Mouse (Mus musculus) neural tube, embryonic 14.5 days (tissue): ENCODE results near the gene Cabp1. TPM values are rescaled to one million over a fixed set of nuclear protein-coding genes. Genes with fewer than 3 reads are reported as not detected.

ENCODE experiments used
- ATAC-seq: fragments of 200-750 bp; cut with Nextera tagmentation; 2 replicates; pipeline ENCODE4 v1.8.0; 2017; ENCODE audit warnings: low read depth, mild to moderate bottlenecking, moderate TSS enrichment, moderate library complexity
- H3K27ac ChIP-seq: fragments of 300-500 bp; sonication (generic); 2 replicates; pipeline ENCODE4 v1.5.1; 2014; ENCODE audit warnings: low read depth, mild to moderate bottlenecking, control low read depth, low read length, moderate library complexity, mixed read lengths
- H3K27me3 ChIP-seq: fragments of 300-500 bp; sonication (generic); 2 replicates; pipeline ENCODE4 v1.6.1; 2014; ENCODE audit warnings: low read length; ENCODE audit not compliant: control insufficient read depth, insufficient read depth
- H3K36me3 ChIP-seq: fragments of 300-500 bp; sonication (generic); 2 replicates; pipeline ENCODE4 v1.6.1; 2014; ENCODE audit warnings: low read length, mixed read lengths; ENCODE audit not compliant: control insufficient read depth, insufficient read depth
- H3K4me1 ChIP-seq: fragments of 300-500 bp; sonication (generic); 2 replicates; pipeline ENCODE4 v1.6.1; 2014; ENCODE audit warnings: low read length; ENCODE audit not compliant: control insufficient read depth, insufficient read depth
- H3K4me2 ChIP-seq: fragments of 300-500 bp; sonication (generic); 2 replicates; pipeline ENCODE4 v1.6.1; 2014; ENCODE audit warnings: mild to moderate bottlenecking, low read depth, low read length, control low read depth
- H3K4me3 ChIP-seq: fragments of 300-500 bp; sonication (generic); 2 replicates; pipeline ENCODE4 v1.5.1; 2014; ENCODE audit warnings: low read depth, low read length, control low read depth, mixed read lengths
- H3K9ac ChIP-seq: fragments of 300-500 bp; sonication (generic); replicated peaks from 2 replicates; pipeline ENCODE4 v1.6.1; 2014; ENCODE audit warnings: low read depth, mild to moderate bottlenecking, control low read depth, low read length, mixed read lengths
- H3K9me3 ChIP-seq: fragments of 300-500 bp; sonication (generic); 2 replicates; pipeline ENCODE4 v1.6.1; 2016; ENCODE audit warnings: low read length; ENCODE audit not compliant: control insufficient read depth
- WGBS: fragments of 180-500 bp; shearing (Covaris S2); extraction: QIAGEN DNeasy Blood & Tissue Kit; methylation state at CpG from one replicate; pipeline ENCODE4 v1.1.7; 2014; 5-methylcytosine and 5-hydroxymethylcytosine counted together
- polyA plus RNA-seq: library from polyadenylated mRNA; unstranded; fragments of >200 nt; fragmentation: Nextera tagmentation; extraction: Ambion mirVana; gene quantifications from 2 replicates; pipeline ENCODE4 v1.2.1, GENCODE M21; 2014

Gene Cabp1
- polyA plus RNA-seq, 1 experiment from 2014 or later = 28.1 TPM

- Histone ChIP-seq H3K27ac (0 out of 2 replicates have a peak overlapping the region, but pooled peaks have one; percentile 23), H3K9me3 (no peaks in the 10 kb centered on the region), H3K9ac (peak overlapping the region; percentile 29; the same call in 1 of the 2 replicates), H3K27me3 (no peaks in the 10 kb centered on the region), H3K4me2 (peak overlapping the region; percentile 35), H3K4me3 (0 out of 2 replicates have a peak overlapping the region, but pooled peaks have one; percentile 6), H3K4me1 (peaks cover 14% of the 10 kb centered on the region), H3K36me3 (no peaks in the 10 kb centered on the region)
- WGBS = 26% methylated on average over 15 of the region's 15 CpGs
- no peak for ATAC-seq
Observed at GRCm38 (mm10) chr5:115184726-115185125, 9.5 kb downstream of the Cabp1 start.

DNA sequence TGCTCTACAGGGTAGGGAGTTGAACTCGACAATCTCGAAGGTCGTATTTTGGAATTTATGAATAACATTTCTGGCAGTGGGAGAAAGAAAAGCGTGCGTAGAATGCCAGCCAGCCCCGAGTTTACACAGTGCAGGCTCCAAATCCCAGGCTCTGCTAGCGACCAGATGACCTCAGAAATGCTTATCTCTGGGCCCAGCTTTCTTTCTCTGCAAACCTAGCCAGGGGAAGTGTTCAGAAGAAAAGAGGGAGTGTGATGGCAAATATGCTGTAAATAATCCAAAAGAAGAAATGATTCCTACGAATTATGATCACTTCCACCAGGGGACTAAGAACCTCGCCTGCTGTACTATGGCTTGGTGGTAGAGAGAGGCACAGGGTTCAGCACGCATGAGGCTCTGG lies 10.7 kb downstream of the Cabp1 start:
- no peak overlapping the region for H3K4me3 ChIP-seq
- H3K9me3 ChIP-seq = no peaks in the 10 kb centered on the region
- H3K9ac ChIP-seq = no peak overlapping the region
- H3K27ac ChIP-seq = no peak overlapping the region
- H3K4me2 ChIP-seq = no peak overlapping the region
- H3K36me3 ChIP-seq = no peaks in the 10 kb centered on the region
- no peaks in the 10 kb centered on the region for H3K27me3 ChIP-seq
- WGBS = 86% methylated on average over 10 of the region's 10 CpGs
- peaks cover 14% of the 10 kb centered on the region for H3K4me1 ChIP-seq
- ATAC-seq = no peak

GRCm38 (mm10) chr5:115182925-115183324 lies 11.3 kb downstream of the Cabp1 start:
- no peak overlapping the region for H3K4me2 ChIP-seq
- ATAC-seq = no peak
- H3K9me3 ChIP-seq = no peaks in the 10 kb centered on the region
- peaks cover 14% of the 10 kb centered on the region for H3K4me1 ChIP-seq
- H3K9ac ChIP-seq = no peak overlapping the region
- WGBS = 62% methylated on average over 8 of the region's 8 CpGs
- H3K36me3 ChIP-seq = no peaks in the 10 kb centered on the region
- H3K4me3 ChIP-seq = no peak overlapping the region
- no peaks in the 10 kb centered on the region for H3K27me3 ChIP-seq
- H3K27ac ChIP-seq = no peak overlapping the region

DNA sequence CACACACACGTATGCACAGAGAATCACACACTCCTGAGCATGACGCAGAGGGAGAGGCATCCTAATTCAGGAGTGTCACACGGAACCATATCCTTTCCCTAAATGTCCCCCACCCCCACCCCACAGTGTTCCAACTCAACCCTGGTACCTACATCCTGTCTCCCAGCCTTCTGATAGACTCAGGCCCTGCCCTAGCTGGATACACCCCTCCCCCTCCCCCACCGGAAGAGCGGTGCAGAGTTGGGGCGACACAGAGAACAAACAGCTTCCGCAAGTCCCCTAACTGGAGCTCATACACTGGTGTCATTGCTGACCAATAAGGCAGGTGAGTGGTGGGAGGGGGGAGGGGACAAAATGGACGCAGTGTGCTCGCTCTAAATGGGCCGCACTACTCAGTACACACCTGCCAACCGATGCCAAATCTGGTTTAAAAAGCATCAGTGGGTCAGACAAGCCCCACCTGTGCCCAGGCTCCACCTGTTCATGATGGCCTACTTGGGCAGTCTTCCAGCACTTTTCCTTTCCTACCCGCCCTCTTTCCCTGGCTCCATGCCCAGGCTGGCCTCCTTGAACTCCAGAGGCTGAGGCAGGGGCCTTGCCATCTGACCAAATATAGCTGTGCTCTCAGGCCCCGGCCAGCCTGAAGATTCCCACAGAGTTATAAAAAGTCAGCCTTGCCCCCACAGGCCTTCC lies 12.8 kb downstream of the Cabp1 start:
- ATAC-seq = no peak
- no peak overlapping the region for H3K4me3 ChIP-seq
- H3K4me2 ChIP-seq = no peak overlapping the region
- H3K4me1 ChIP-seq = peaks cover 8% of the 10 kb centered on the region
- no peaks in the 10 kb centered on the region for H3K9me3 ChIP-seq
- H3K27ac ChIP-seq = no peak overlapping the region
- H3K36me3 ChIP-seq = no peaks in the 10 kb centered on the region
- WGBS = 68% methylated on average over 13 of the region's 13 CpGs
- no peaks in the 10 kb centered on the region for H3K27me3 ChIP-seq
- no peak overlapping the region for H3K9ac ChIP-seq

- 92% methylated on average over 11 of the region's 11 CpGs for WGBS
- H3K4me1 ChIP-seq = peaks cover 5% of the 10 kb centered on the region; the same call in 1 of the 2 replicates
Observed at GRCm38 (mm10) chr5:115179596-115179995, 14.6 kb downstream of the Cabp1 start.

GRCm38 (mm10) chr5:115177866-115178265 lies 16.3 kb downstream of the Cabp1 start:
- H3K9ac ChIP-seq = no peak overlapping the region
- 84% methylated on average over 6 of the region's 6 CpGs for WGBS
- H3K36me3 ChIP-seq = peaks cover 4% of the 10 kb centered on the region; the same call in 1 of the 2 replicates
- H3K4me1 ChIP-seq = no peaks in the 10 kb centered on the region
- H3K4me3 ChIP-seq = no peak overlapping the region
- H3K4me2 ChIP-seq = no peak overlapping the region
- H3K27me3 ChIP-seq = no peaks in the 10 kb centered on the region
- no peak overlapping the region for H3K27ac ChIP-seq
- ATAC-seq = no peak
- no peaks in the 10 kb centered on the region for H3K9me3 ChIP-seq

More at GRCm38 (mm10) chr5:115179596-115179995, 14.6 kb downstream of the Cabp1 start:
- Histone ChIP-seq H3K9ac (no peak overlapping the region), H3K4me2 (no peak overlapping the region), H3K27ac (no peak overlapping the region), H3K36me3 (no peaks in the 10 kb centered on the region), H3K4me3 (no peak overlapping the region), H3K27me3 (no peaks in the 10 kb centered on the region), H3K9me3 (no peaks in the 10 kb centered on the region)
- ATAC-seq = no peak

- no peak overlapping the region for H3K27ac ChIP-seq
- 82% methylated on average over 1 of the region's 1 CpGs for WGBS
- peaks cover 5% of the 10 kb centered on the region; the same call in 1 of the 2 replicates for H3K36me3 ChIP-seq
- ATAC-seq = no peak
- H3K4me3 ChIP-seq = no peak overlapping the region
- no peak overlapping the region for H3K9ac ChIP-seq
- H3K4me1 ChIP-seq = no peaks in the 10 kb centered on the region
- H3K27me3 ChIP-seq = no peaks in the 10 kb centered on the region
- H3K4me2 ChIP-seq = no peak overlapping the region
- no peaks in the 10 kb centered on the region for H3K9me3 ChIP-seq
Observed at GRCm38 (mm10) chr5:115174554-115174953, 19.6 kb downstream of the Cabp1 start.

- no peak for ATAC-seq
- H3K9ac ChIP-seq = no peak overlapping the region
- 85% methylated on average over 8 of the region's 8 CpGs for WGBS
Observed at GRCm38 (mm10) chr5:115170150-115170549, 24.0 kb downstream of the Cabp1 start.

DNA sequence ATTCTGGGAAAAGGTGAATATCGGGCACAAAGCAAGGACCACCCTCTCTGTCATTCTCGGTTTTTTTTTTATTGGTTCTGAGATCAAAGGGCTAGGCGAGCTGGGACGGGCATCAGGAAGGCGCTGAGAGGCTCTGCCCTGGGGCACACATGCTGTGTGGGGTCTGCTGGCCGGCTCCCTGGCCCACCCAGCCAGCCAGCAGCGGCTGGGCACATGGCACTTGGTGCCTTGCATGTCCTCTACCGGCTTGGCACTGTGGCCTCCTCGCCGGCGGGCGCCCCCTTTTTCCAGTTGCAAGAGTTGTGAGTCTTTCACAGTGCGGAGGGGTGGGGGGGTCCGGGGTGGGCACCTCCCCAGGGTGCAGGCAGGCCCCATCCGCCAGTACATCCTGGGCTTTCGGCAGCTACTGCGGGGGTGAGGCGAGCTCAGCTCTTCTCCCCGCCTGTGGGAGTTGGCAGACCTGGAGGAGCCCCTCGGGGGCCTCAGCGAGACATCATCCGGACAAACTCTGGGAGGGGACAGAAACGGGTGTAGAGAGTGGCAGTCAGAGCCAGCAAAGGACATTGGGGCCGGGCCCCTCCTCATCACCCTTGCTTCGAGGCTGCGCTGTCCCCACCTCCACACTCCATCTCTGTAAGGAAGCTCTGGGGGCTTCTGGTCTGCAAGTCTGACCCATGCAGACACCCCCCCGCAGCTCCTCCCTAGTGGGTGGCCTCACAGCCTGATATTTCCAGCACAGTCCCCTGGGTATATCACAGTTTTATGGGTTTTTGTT lies 25.4 kb downstream of the Cabp1 start:
- Histone ChIP-seq H3K9me3 (no peaks in the 10 kb centered on the region), H3K9ac (no peak overlapping the region), H3K4me3 (no peak overlapping the region), H3K27ac (no peak overlapping the region), H3K4me2 (no peak overlapping the region), H3K27me3 (no peaks in the 10 kb centered on the region), H3K36me3 (peaks cover 5% of the 10 kb centered on the region; the same call in 1 of the 2 replicates), H3K4me1 (no peaks in the 10 kb centered on the region)
- no peak for ATAC-seq
- WGBS = 45% methylated on average over 27 of the region's 27 CpGs

More at GRCm38 (mm10) chr5:115170150-115170549, 24.0 kb downstream of the Cabp1 start:
- Histone ChIP-seq H3K36me3 (peaks cover 5% of the 10 kb centered on the region; the same call in 1 of the 2 replicates), H3K27ac (no peak overlapping the region), H3K9me3 (no peaks in the 10 kb centered on the region), H3K27me3 (no peaks in the 10 kb centered on the region), H3K4me1 (no peaks in the 10 kb centered on the region), H3K4me3 (no peak overlapping the region), H3K4me2 (no peak overlapping the region)
